Mouse (Mus musculus): Measurements from ENCODE around the gene 1810030O07Rik.
"Not testable (repeated sequence)": the region's sequence is repeated elsewhere in the genome, so short reads cannot be mapped to it uniquely, and the experiment has no call there.

The 1810030O07Rik gene
- long read RNA-seq, experiment 1, transcript 1810030O07Rik-201 (7 exons, 2,699 nt) = major isoform, 18 of 21 reads
- long read RNA-seq, experiment 1, partial matches to known transcripts = 0 of 21 reads
- long read RNA-seq, experiment 1, other reads (novel, unspliced or antisense) = 3 of 21 reads
- long read RNA-seq, experiment 2, transcript 1810030O07Rik-201 (7 exons, 2,699 nt) = major isoform, 16 of 18 reads
- long read RNA-seq, experiment 2, partial matches to known transcripts = 2 of 18 reads
- long read RNA-seq, experiment 2, other reads (novel, unspliced or antisense) = 0 of 18 reads

DNA sequence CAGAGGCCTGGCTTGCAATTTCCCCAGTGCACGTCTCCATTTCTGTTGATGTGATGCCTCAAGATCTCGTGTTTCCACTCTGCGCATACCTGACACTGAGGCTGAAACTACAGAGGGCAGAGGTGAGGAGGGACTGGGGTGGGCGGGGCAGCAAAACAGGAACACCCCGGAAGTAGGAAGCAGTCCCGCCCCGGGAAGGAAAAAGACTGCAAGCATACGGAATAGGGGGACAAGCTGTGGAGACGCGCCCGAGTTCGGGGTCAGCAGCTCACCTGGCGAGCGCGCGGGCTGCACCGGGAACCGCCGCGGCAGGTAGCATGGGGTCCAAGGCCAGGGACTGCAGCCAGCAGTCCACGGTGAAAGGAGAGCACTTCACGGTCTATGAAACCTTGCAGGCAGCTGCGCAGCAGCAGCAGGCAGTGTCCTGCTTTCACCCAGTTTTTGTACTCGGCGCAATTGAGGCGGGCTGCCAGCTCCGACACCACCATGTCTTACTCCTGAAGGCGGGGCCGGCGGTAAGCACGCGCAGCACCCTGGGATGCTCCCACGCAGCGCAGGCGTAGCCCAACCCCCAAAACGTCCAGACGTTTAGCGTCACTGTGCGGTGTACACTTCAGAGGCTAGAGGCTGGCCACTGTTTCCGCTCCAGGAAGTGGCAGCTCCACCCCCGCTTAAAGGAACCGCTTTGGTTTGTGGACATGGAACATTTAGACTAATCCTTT is at the start of gene 1810030O07Rik:
1810030O07Rik (minus strand) TSS at position 615 of the 722 bp plus-strand sequence.
- intact Hi-C loops (cut with DNase I) = loop anchor here (10.0 kb wide), 1 partner anchor 122 kb away; no protein-coding TSS in a partner anchor

DNA sequence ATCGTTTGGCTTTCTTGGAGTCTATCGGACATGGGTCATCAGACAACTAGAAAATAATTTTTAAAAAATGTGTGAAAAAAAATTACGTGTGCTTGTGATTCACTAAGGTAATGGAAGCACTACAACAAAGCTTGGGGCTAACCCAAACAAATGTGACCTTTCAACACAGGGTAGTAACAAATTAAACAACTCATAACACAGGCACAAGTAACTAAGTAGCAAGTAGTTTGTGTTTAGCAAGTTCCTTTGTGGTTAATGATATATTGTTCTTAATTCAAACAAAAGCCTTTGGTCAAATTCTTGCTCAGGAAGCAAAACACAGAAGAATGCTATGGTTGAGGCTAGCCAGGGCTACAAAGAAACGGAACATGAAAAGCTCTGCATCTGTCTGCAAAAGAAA is 42.6 kb upstream of the 1810030O07Rik start:
- intact Hi-C loops (cut with DNase I) = no loop called here

DNA sequence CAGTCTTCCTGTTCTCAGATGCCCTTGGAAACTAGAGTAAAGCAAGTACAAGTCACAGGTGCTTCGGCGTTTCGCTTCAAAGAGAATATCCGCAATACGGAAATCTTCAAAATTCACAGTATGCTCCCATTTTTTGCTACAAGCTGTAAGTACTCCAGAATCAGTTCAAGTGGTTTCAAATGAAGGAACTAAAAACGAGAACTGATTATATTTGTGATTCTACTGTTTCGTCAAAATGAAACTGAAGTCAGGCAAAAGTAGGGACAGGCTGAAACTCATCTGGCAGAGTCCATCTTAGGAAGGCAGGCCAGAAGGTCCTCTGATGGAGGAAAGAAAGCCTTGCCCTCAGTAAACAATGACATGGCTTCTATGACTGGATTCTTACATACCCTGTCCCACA is 40.3 kb upstream of the 1810030O07Rik start:
- intact Hi-C loops (cut with DNase I) = no loop called here

DNA sequence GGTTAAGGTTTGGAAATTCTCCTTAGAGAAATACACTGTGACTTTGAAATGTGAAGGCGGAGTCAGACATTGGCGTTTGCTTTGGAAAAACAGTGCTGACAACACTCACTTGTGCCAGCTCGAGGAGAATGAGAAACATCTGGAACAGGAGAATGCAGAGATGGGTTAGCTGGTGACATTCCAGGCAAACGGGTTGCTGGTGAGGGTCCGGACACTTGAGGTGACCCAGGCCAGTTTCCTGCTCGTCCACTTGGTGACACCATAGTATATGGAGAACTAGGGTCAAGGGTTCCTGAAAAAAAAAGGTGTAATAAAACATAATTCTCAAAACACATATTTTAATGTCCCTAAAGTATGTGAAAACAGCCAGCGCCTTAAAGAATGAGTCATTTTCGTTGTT is 13.4 kb upstream of the 1810030O07Rik start:
- intact Hi-C loops (cut with DNase I) = no loop called here

DNA sequence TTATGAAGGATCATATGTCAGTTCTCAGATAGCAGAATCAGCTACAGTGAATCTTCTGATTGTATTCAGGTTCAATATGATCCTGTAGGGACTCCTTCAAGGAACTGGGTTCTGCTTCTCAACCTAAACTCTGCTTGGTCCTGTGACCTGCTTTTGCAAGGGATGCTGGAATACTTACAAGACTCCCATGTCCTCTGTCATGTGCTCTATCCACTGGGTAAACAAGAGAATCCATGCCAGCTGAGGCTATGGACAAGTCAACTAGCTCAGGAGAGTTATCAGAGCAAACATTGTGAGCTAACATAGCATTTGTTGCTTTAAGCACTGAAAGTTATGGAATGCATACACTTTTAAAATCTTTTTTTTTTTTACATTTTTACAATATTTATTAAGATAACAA is 12.6 kb upstream of the 1810030O07Rik start:
- intact Hi-C loops (cut with DNase I) = no loop called here

DNA sequence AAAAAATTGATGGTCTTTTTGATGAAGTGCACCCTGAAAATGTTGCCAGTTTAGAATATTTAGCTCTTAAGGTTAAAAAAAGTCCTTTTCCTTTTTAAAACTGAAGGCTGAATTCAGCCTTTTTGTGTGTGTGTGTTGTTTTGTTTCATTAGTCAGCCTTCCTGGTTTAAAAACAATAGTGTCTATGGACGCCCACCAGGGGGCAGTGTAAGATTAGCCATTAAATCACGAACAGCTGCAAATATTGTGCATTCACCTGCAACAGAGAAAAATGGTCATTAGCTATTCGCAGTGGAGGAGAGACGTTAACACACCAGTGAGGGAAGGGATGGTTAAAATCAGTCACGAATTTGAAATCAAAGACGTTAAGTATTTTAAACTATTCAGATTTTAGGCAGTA is 3.9 kb upstream of the 1810030O07Rik start:
- intact Hi-C loops (cut with DNase I) = loop anchor here (5.0 to 10.0 kb wide), 2 partner anchors 117 to 165 kb away; no protein-coding TSS in a partner anchor

DNA sequence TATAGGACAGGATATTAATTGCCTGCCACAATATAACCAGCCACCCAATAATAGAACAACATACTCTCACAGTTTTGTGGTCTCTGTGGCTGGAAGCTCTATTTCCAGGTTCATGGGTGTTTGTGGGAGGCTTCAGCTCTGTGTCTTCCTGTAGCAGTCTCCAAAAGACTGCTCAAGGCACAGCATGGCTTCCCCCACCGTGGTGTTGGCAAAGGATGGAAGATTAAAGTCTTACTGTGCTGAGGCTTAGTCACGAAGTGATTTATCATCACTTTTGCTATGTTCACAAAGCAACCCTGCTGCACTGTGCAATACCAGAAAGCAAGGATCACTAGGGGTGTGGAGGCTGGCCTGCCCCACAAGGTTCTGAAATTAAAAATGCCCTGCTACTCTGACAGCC is 19.6 kb downstream of the 1810030O07Rik start:
- intact Hi-C loops (cut with DNase I) = no loop called here

DNA sequence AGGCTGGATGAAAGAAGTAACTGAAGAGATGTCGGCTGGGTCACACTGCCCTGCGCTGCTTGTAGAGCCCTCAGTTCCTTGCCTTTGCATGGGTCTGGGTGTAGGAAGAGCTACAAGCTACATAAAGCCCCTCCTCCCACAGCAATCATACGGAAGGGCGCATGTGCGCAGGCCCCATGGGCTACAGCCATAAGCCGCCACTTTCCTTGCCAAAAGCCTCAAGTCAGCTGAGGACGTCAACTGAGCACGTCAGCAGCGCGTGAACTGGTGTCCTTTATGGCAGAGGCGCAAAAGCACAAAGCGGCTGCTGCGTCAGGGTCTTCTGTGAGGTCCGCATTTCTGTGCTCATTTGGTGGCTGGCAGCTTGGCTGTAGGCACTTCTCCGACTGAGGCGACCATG is 21.6 kb downstream of the 1810030O07Rik start:
- intact Hi-C loops (cut with DNase I) = no loop called here

DNA sequence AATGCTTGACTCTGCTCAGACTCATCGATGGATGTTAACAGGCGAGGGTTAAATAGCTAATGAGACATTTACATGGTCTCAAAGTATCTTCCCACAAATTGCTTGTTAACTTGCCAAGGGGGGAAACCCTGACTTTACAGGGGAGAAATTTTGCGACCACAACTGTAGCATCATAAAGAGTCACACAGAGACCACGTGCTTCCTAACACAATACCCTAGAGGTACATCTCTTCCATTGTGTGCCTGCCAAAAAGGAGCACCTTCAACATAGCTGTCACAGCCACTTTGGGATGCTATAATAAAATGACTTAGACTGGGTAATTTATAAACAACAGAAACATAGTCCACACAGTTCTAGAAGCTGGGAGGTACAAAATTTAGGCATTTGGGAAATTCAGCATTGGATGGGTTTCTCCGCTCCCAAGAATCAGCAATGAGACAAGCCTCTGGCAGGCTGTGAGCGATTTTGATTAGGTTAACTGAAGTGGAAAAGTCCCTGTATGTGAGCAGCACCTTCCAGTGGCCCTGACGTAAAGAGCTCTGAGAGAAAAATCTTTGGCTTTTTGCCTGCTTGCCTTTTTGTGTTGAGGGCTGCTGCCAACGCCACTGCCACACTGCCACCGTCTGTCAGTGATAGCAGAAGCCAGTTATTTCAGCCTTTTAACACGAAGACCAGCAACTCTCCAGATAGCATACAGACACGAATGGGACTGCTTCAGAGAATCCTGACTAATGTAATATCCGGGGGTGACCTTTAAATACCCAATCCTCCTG is 27.8 kb downstream of the 1810030O07Rik start:
- intact Hi-C loops (cut with DNase I) = loop anchor here (10.0 kb wide), 1 partner anchor 101 kb away; no protein-coding TSS in a partner anchor

DNA sequence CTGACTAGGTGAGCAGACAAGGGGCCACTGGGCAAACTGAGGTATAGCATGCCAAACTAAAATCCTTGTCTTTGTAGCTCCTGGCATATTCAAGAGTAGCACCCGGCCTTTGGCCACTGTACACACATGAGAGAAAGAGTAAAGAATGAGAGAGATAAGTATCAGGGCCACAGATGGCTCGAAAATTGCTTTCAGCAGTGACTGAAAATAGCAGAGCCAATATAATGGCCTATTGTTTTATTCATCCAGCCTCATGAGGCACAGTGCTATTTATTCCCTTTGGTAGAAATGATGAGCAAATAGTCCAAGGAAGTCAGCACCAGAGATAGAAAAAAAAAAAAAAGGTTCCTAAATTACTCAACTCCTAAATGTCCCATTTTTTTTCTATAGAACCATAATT is 28.5 kb downstream of the 1810030O07Rik start:
- intact Hi-C loops (cut with DNase I) = loop anchor here (10.0 kb wide), 1 partner anchor 100 kb away; no protein-coding TSS in a partner anchor

DNA sequence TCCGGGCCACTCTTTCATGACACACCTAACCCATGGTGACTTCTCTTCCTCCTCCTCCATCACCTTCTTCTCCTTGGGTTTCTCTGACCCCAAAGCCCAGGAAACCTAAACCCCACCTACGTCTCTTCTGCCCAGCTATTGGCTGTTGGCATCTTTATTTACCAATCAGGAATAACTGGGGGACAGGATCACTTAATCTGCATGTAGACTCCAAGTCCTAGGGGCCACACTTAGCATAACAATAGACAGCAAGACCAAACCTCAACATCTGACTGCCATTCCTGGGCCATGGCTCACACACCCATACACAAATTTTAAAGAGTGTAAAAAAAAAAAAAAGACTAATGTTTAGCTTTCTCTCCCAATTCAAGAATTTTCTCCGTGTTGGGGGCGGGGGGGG is 48.3 kb downstream of the 1810030O07Rik start:
- intact Hi-C loops (cut with DNase I) = no loop called here

DNA sequence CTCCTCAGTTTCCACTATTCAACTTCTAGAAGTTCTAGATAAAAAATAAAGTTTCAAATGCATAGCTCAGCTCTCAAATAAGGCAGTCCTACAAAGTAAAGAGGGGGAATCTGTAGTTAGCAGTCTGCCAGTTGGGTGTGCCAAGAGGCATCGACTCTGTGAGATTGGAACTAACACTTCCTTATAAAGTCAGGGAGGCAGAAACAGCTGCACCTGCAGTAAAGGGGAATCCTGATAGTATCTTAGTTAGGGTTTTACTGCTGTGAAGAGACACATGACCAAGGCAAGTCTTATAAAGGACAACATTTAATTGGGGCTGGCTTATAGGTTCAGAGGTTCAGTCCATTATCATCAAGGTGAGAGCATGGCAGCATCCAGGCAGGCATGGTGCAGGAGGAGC is 61.1 kb downstream of the 1810030O07Rik start:
- intact Hi-C loops (cut with DNase I) = not testable (repeated sequence)

DNA sequence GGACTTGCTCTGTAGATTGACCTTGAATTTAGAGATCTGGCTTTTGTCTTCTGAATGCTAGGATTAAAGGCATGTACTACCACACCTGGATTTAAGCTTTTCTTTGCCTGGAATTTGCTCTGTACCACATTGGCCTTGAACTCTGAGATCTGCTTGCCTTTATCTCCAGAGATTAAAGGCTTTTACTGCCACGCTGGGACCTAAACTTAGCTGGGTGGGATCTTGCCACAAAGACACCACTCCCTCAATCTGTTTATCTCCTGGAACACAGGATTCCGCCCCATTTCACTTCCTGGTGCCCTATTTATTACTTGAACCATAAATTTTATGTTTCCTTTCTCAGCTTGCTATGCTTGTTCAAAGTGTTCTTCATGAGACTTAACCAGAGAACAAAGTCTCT is 62.3 kb downstream of the 1810030O07Rik start:
- intact Hi-C loops (cut with DNase I) = no loop called here

DNA sequence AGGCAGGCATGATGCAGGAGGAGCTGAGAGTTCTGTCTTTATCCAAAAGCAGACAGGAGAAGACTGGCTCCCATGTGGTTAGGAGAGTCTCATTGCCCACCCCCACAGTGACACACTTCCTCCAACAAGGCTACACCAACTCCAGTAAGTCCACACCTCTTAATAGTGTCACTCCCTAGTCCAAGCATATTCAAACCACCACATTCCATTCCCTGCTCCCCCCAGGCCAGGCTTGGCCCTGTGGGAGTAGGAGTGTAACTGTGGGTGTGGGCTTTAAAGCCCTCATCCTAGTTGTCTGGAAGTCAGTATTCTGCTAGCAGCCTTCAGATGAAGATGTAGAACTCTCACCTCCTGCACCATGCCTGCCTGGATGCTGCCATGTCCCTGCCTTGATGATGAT is 62.9 kb downstream of the 1810030O07Rik start:
- intact Hi-C loops (cut with DNase I) = not testable (repeated sequence)

All from adrenal gland (tissue).